Mouse (Mus musculus) right cerebral cortex, postnatal 25 days (tissue): ENCODE results near the gene Hcn4.

ENCODE experiments used
- DNase-seq: peaks from one replicate; pipeline ENCODE4 v3.0.0; 2022

The Hcn4 gene

GRCm38 (mm10) chr9:58823139-58823917, at the start of gene Hcn4:
TSS of gene Hcn4 (plus strand) at chr9:58823412.
- DNase-seq: no peak

GRCm38 (mm10) chr9:58774761-58775160, 48.5 kb upstream of the Hcn4 start:
- DNase-seq: no peak

GRCm38 (mm10) chr9:58775363-58775762, 47.8 kb upstream of the Hcn4 start:
- DNase-seq: no peak

- DNase-seq: no peak
Measured at GRCm38 (mm10) chr9:58789476-58789875, 33.7 kb upstream of the Hcn4 start.

- no peak for DNase-seq
Measured at GRCm38 (mm10) chr9:58798155-58798554, 25.1 kb upstream of the Hcn4 start.

- no peak for DNase-seq
Measured at GRCm38 (mm10) chr9:58801441-58801840, 21.8 kb upstream of the Hcn4 start.

- DNase-seq: no peak
Measured at GRCm38 (mm10) chr9:58802294-58802693, 20.9 kb upstream of the Hcn4 start.

GRCm38 (mm10) chr9:58802802-58803201, 20.4 kb upstream of the Hcn4 start:
- no peak for DNase-seq

GRCm38 (mm10) chr9:58805601-58806318, 17.5 kb upstream of the Hcn4 start:
- DNase-seq: no peak

GRCm38 (mm10) chr9:58811171-58811570, 12.0 kb upstream of the Hcn4 start:
- DNase-seq: no peak

- DNase-seq: peak; percentile 69
Measured at GRCm38 (mm10) chr9:58815552-58816260, 7.5 kb upstream of the Hcn4 start.

- no peak for DNase-seq
Measured at GRCm38 (mm10) chr9:58816458-58816857, 6.8 kb upstream of the Hcn4 start.

- DNase-seq: no peak
Measured at GRCm38 (mm10) chr9:58817676-58818075, 5.5 kb upstream of the Hcn4 start.

- peak; percentile 80 for DNase-seq
Measured at GRCm38 (mm10) chr9:58822431-58823091, 651 bp upstream of the Hcn4 start.

GRCm38 (mm10) chr9:58823918-58824215, 655 bp downstream of the Hcn4 start:
- DNase-seq: no peak

- DNase-seq: no peak
Measured at GRCm38 (mm10) chr9:58829627-58830026, 6.4 kb downstream of the Hcn4 start.

- DNase-seq: no peak
Measured at GRCm38 (mm10) chr9:58832939-58833338, 9.7 kb downstream of the Hcn4 start.

GRCm38 (mm10) chr9:58837174-58837573, 14.0 kb downstream of the Hcn4 start:
- no peak for DNase-seq

- no peak for DNase-seq
Measured at GRCm38 (mm10) chr9:58838504-58838903, 15.3 kb downstream of the Hcn4 start.

- DNase-seq: no peak
Measured at GRCm38 (mm10) chr9:58841655-58842054, 18.4 kb downstream of the Hcn4 start.

- no peak for DNase-seq
Measured at GRCm38 (mm10) chr9:58844597-58844996, 21.4 kb downstream of the Hcn4 start.

- no peak for DNase-seq
Measured at GRCm38 (mm10) chr9:58847008-58847407, 23.8 kb downstream of the Hcn4 start.

- DNase-seq: no peak
Measured at GRCm38 (mm10) chr9:58847676-58848075, 24.5 kb downstream of the Hcn4 start.
